Mouse (Mus musculus) neural tube, embryonic 14.5 days (tissue): Measurements from ENCODE around the gene Ralgapb. TPM values are rescaled to one million over a fixed set of nuclear protein-coding genes. Genes with fewer than 3 reads are reported as not detected.

Source experiments
- ATAC-seq: fragments of 200-750 bp; cut with Nextera tagmentation; 2 replicates; pipeline ENCODE4 v1.8.0; 2017; ENCODE audit warnings: low read depth, mild to moderate bottlenecking, moderate TSS enrichment, moderate library complexity
- H3K27ac ChIP-seq: fragments of 300-500 bp; sonication (generic); 2 replicates; pipeline ENCODE4 v1.5.1; 2014; ENCODE audit warnings: low read depth, mild to moderate bottlenecking, control low read depth, low read length, moderate library complexity, mixed read lengths
- H3K27me3 ChIP-seq: fragments of 300-500 bp; sonication (generic); 2 replicates; pipeline ENCODE4 v1.6.1; 2014; ENCODE audit warnings: low read length; ENCODE audit not compliant: control insufficient read depth, insufficient read depth
- H3K36me3 ChIP-seq: fragments of 300-500 bp; sonication (generic); 2 replicates; pipeline ENCODE4 v1.6.1; 2014; ENCODE audit warnings: low read length, mixed read lengths; ENCODE audit not compliant: control insufficient read depth, insufficient read depth
- H3K4me1 ChIP-seq: fragments of 300-500 bp; sonication (generic); 2 replicates; pipeline ENCODE4 v1.6.1; 2014; ENCODE audit warnings: low read length; ENCODE audit not compliant: control insufficient read depth, insufficient read depth
- H3K4me2 ChIP-seq: fragments of 300-500 bp; sonication (generic); 2 replicates; pipeline ENCODE4 v1.6.1; 2014; ENCODE audit warnings: mild to moderate bottlenecking, low read depth, low read length, control low read depth
- H3K4me3 ChIP-seq: fragments of 300-500 bp; sonication (generic); 2 replicates; pipeline ENCODE4 v1.5.1; 2014; ENCODE audit warnings: low read depth, low read length, control low read depth, mixed read lengths
- H3K9ac ChIP-seq: fragments of 300-500 bp; sonication (generic); replicated peaks from 2 replicates; pipeline ENCODE4 v1.6.1; 2014; ENCODE audit warnings: low read depth, mild to moderate bottlenecking, control low read depth, low read length, mixed read lengths
- H3K9me3 ChIP-seq: fragments of 300-500 bp; sonication (generic); 2 replicates; pipeline ENCODE4 v1.6.1; 2016; ENCODE audit warnings: low read length; ENCODE audit not compliant: control insufficient read depth
- WGBS: fragments of 180-500 bp; shearing (Covaris S2); extraction: QIAGEN DNeasy Blood & Tissue Kit; methylation state at CpG from one replicate; pipeline ENCODE4 v1.1.7; 2014; 5-methylcytosine and 5-hydroxymethylcytosine counted together
- polyA plus RNA-seq: library from polyadenylated mRNA; unstranded; fragments of >200 nt; fragmentation: Nextera tagmentation; extraction: Ambion mirVana; gene quantifications from 2 replicates; pipeline ENCODE4 v1.2.1, GENCODE M21; 2014

The Ralgapb gene
- polyA plus RNA-seq, 1 experiment from 2014 or later, result 39.4 TPM

- 80% methylated on average over 11 of the region's 11 CpGs for WGBS
- Histone ChIP-seq H3K4me1 (no peaks in the 10 kb centered on the region), H3K27ac (no peak overlapping the region), H3K27me3 (no peaks in the 10 kb centered on the region), H3K9ac (no peak overlapping the region), H3K4me2 (no peak overlapping the region), H3K9me3 (no peaks in the 10 kb centered on the region), H3K4me3 (no peak overlapping the region), H3K36me3 (no peaks in the 10 kb centered on the region)
- no peak for ATAC-seq
Measured at GRCm38 (mm10) chr2:158519071-158519470, 109.4 kb downstream of the Ralgapb start.

DNA sequence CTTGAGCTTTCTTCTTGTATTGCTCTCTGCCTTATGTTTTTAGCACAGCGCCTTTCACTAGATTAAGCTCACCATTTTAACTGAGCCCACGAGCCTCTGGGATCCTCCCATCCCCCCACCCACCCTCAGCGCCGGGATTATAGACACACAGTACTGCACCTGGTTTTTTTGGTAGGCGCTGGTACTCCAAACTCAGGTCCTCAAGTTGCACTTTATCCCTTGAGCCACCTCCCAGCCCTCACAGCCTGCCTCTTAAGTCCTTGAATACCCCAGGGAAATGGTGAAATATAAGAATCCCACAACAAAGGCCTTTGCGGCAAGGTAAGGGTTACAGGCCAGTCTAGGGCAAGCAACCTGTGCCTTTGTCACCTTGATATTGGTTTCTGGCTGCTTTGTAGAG is 110.2 kb downstream of the Ralgapb start:
- no peak overlapping the region for H3K27ac ChIP-seq
- H3K36me3 ChIP-seq, result no peaks in the 10 kb centered on the region
- H3K27me3 ChIP-seq, result no peaks in the 10 kb centered on the region
- ATAC-seq, result no peak
- WGBS, result 83% methylated on average over 6 of the region's 6 CpGs
- H3K9ac ChIP-seq, result no peak overlapping the region
- H3K9me3 ChIP-seq, result no peaks in the 10 kb centered on the region
- no peak overlapping the region for H3K4me2 ChIP-seq
- H3K4me3 ChIP-seq, result no peak overlapping the region
- no peaks in the 10 kb centered on the region for H3K4me1 ChIP-seq

DNA sequence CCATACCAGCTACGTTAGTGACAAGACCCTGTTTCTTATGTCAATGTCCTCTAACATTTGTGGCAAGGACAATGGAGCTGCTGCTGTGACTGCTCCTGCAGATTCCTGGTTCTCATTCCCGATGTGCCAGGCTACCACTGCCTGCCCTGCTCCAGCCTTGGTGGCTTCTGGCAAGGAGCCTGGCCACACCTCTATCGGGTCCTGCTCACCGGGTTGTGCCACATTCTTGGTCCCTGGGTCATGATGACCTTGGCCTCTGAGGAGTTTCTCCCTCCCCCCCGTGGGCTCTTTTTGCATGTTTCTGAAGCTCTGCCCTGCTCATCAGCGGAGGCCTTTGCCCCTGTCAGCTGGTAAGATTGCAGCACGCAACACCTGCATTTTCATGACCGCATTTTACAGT is 113.4 kb downstream of the Ralgapb start:
- Histone ChIP-seq H3K27me3 (no peaks in the 10 kb centered on the region), H3K4me1 (no peaks in the 10 kb centered on the region), H3K4me2 (no peak overlapping the region), H3K36me3 (no peaks in the 10 kb centered on the region), H3K4me3 (no peak overlapping the region), H3K9me3 (no peaks in the 10 kb centered on the region), H3K9ac (no peak overlapping the region), H3K27ac (no peak overlapping the region)
- ATAC-seq, result no peak
- 82% methylated on average over 8 of the region's 8 CpGs for WGBS

DNA sequence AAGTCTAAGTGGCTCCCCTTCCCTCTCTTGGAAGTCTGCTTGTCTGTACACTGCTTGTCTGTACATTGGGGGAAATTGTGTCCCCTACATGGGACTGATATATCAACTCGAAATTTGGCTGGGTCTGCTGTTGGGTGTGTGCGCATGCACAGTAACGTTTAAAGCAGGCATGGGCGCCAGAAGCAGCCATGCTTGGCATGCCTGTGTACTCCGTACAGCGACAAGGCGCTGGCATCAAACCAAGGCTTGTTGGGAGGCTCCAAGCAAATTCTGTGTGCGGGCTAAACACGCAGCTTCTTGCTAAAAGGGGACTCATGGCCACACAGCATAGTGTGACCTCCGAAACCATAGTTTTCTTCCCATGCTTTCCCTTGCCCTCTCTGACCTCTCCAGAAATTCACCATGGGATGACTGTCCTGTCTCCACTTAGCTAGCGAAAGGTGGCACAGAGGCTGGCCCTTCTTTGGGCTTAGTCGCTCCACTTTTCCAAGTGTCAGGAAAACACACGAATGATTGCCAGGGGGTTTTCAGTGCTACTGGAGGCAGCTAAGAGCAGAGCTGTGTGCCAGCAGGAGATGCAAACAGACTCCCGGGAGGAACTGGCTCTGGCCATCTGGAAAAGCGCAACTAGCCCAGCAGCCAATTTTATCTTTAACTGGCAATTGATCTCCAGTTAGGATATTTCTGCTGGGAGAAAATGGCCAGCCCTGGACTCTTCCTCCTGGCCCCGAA is 114.6 kb downstream of the Ralgapb start:
- no peak overlapping the region for H3K4me2 ChIP-seq
- H3K27me3 ChIP-seq, result no peaks in the 10 kb centered on the region
- no peak overlapping the region for H3K27ac ChIP-seq
- H3K4me1 ChIP-seq, result no peaks in the 10 kb centered on the region
- no peak for ATAC-seq
- no peaks in the 10 kb centered on the region for H3K36me3 ChIP-seq
- H3K4me3 ChIP-seq, result no peak overlapping the region
- 84% methylated on average over 16 of the region's 16 CpGs for WGBS
- H3K9me3 ChIP-seq, result no peaks in the 10 kb centered on the region
- H3K9ac ChIP-seq, result no peak overlapping the region

- Histone ChIP-seq H3K4me3 (no peak overlapping the region), H3K27ac (no peak overlapping the region), H3K9me3 (no peaks in the 10 kb centered on the region), H3K9ac (no peak overlapping the region), H3K4me2 (no peak overlapping the region), H3K27me3 (no peaks in the 10 kb centered on the region), H3K4me1 (no peaks in the 10 kb centered on the region), H3K36me3 (no peaks in the 10 kb centered on the region)
- 7% methylated on average over 4 of the region's 4 CpGs for WGBS
- ATAC-seq, result peak; percentile 66; the same call in 1 of the 2 replicates
Measured at GRCm38 (mm10) chr2:158534090-158534489, 124.4 kb downstream of the Ralgapb start.

DNA sequence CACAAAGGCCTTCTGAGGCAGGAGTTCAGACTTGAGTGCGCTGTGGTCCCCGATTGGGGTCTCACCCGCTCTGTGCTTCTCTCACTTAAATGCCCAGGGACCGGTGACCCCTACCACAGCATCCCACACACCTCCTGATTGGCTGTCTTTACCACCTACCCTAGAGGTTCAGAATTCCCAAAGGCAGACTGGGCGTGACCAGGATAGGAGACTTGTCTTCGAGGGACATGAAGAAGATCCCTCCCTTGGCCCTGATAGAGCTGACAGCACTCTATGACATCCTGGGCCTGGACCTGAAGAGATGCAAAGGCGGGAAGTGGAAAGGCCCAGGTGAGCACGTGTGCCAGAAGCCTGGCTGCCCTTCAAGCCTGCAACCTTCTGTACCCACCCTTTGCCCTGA is 124.9 kb downstream of the Ralgapb start:
- Histone ChIP-seq H3K36me3 (no peaks in the 10 kb centered on the region), H3K27ac (no peak overlapping the region), H3K4me3 (no peak overlapping the region), H3K9ac (no peak overlapping the region), H3K9me3 (no peaks in the 10 kb centered on the region), H3K4me1 (no peaks in the 10 kb centered on the region), H3K4me2 (no peak overlapping the region), H3K27me3 (no peaks in the 10 kb centered on the region)
- whole genome bisulfite sequencing, result 79% methylated on average over 8 of the region's 8 CpGs
- no peak for ATAC-seq

DNA sequence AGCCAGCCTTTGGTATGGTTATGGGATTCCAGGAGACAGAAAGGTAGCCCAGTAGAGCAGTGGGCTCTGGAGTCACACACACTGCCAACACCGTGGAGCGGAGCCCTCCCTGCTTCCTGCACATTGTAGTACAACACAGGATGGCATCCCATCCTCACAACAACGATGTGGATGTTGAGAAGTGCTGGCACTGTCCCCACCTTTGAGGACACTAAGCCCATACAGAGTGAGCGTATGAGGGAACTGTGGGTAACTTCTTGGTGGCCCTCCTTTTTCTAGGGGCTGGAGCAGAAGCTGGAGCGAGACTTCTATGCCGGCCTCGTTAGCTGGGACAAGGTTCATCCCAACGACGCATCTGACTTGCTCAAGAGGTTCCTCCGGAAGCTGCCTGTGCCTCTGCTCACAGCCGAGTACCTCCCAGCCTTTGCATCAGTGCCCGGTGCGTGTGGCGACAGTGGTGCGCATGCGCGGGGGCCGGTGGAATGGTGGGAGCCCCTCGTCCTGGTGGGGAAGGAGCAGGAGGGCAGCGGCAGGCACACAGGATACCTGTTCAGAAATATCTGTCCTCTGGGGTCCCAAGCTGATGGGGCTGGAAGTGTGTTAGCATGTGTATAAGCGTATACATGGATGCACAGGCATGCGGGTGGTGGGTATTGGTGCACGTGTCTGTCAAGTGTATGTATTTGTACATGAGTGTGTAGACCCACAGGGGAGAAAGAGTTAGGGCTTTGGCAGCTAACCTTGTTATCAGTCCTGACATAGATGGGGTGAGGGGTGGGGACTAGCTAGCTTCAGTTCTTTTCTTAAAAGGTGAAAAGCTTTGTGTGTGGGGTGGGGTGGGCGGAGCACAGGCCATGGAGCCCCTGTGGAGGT is 130.0 kb downstream of the Ralgapb start:
- Histone ChIP-seq H3K4me3 (0 out of 2 replicates have a peak overlapping the region, but pooled peaks have one; percentile 1), H3K27me3 (no peaks in the 10 kb centered on the region), H3K36me3 (no peaks in the 10 kb centered on the region), H3K9ac (peak overlapping the region; percentile 21; the same call in 1 of the 2 replicates), H3K4me2 (peak overlapping the region; percentile 29), H3K27ac (no peak overlapping the region; the same call in 1 of the 2 replicates), H3K4me1 (no peaks in the 10 kb centered on the region), H3K9me3 (no peaks in the 10 kb centered on the region)
- peak; percentile 49; the same call in 1 of the 2 replicates for ATAC-seq
- 52% methylated on average over 24 of the region's 24 CpGs for WGBS

DNA sequence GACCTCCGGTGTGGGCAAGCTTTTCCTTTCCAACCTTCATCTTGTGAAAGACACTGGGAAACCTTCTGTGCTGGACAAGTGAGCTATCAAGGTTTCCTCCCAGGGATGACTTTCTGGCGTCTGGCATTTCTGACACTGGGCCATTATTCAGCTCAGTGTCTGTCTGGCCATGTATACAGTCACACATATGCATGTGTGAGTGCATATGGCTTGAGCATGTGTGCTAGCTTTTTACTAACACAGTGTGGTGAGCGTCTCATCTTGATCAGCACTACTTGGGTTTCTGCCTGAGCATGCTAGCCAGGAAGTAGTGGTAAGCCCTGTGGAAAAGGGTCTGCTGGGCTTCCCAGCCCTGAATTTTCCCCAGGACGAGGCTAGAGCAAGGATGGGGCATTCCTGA is 131.6 kb downstream of the Ralgapb start:
- Histone ChIP-seq H3K4me3 (no peak overlapping the region), H3K4me1 (no peaks in the 10 kb centered on the region), H3K27ac (no peak overlapping the region), H3K4me2 (no peak overlapping the region), H3K9ac (no peak overlapping the region), H3K9me3 (no peaks in the 10 kb centered on the region), H3K36me3 (no peaks in the 10 kb centered on the region), H3K27me3 (no peaks in the 10 kb centered on the region)
- no peak for ATAC-seq
- 60% methylated on average over 4 of the region's 4 CpGs for WGBS

GRCm38 (mm10) chr2:158545266-158545665 is 135.6 kb downstream of the Ralgapb start:
- Histone ChIP-seq H3K4me3 (no peak overlapping the region), H3K27me3 (no peaks in the 10 kb centered on the region), H3K27ac (no peak overlapping the region), H3K4me1 (0 out of 2 replicates have a peak, but pooled peaks cover 3% of the 10 kb centered on the region), H3K4me2 (no peak overlapping the region), H3K9ac (no peak overlapping the region), H3K9me3 (no peaks in the 10 kb centered on the region), H3K36me3 (no peaks in the 10 kb centered on the region)
- 79% methylated on average over 2 of the region's 2 CpGs for WGBS
- no peak for ATAC-seq
